Mouse (Mus musculus) myocyte (in vitro differentiated cells): ENCODE results near the gene Gm10392.

Source experiments
- E2F4 ChIP-seq: IDR thresholded peaks from one replicate; pipeline ENCODE4 v1.6.1; 2011; ENCODE audit warnings: mild to moderate bottlenecking, control low read depth, moderate library complexity; ENCODE audit not compliant: insufficient read depth
- MAX ChIP-seq: IDR thresholded peaks from one replicate; pipeline ENCODE4 v1.6.1; 2011; ENCODE audit warnings: low read depth, mild to moderate bottlenecking, control low read depth
- MYOG ChIP-seq, 3 experiments: IDR thresholded peaks; one replicate each; pipeline ENCODE4 v1.6.1; 2011; ENCODE audit warnings: control low read depth in 2 of 3, low read depth in 2 of 3, mild to moderate bottlenecking in 2 of 3; ENCODE audit not compliant: insufficient read length in 2 of 3, control insufficient read depth in 1 of 3, insufficient read depth in 1 of 3
- POLR2A ChIP-seq: IDR thresholded peaks from one replicate; pipeline ENCODE4 v1.6.1; 2011; ENCODE audit warnings: low read depth, mild to moderate bottlenecking, control low read depth, moderate library complexity; ENCODE audit not compliant: insufficient read length
- SRF ChIP-seq: IDR thresholded peaks from one replicate; pipeline ENCODE4 v1.6.1; 2011; ENCODE audit warnings: low read depth; ENCODE audit not compliant: control insufficient read depth, insufficient read length
- TCF12 ChIP-seq: IDR thresholded peaks from one replicate; pipeline ENCODE4 v1.6.1; 2011; ENCODE audit warnings: mild to moderate bottlenecking, control low read depth; ENCODE audit not compliant: poor library complexity, insufficient read depth, severe bottlenecking
- USF1 ChIP-seq: IDR thresholded peaks from one replicate; pipeline ENCODE4 v1.6.1; 2011; ENCODE audit warnings: low read depth, mild to moderate bottlenecking, control low read depth, moderate library complexity

DNA sequence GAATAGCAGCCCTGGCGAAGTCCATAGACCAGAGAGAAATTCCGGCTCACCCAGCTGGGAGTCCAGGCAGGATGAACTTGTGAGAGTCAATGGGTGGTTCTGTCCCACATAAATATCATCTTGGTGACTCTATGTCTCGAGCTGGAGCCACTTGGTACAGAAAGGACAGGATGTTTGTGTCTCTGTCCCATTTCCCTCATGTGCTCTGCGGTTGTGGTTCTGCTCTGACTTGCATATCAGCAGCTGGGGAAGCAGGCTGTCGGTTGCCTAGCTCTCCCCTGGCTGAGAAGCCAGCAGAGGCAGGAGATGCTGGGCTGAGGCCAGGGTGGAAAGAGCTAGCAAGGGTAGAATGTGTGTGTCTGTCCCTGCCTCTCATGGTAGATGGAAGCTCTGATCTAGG is at the start of gene Gm10392:
- no peak for TF ChIP-seq POLR2A
- no peak for TF ChIP-seq SRF
- TF ChIP-seq TCF12: no peak
- no peak for TF ChIP-seq MYOG (IDR thresholded peaks at IDR 0.05; ENCODE audit: control insufficient read depth in 1 of 3, insufficient read depth in 1 of 3, insufficient read length in 2 of 3, low read depth in 2 of 3)
- TF ChIP-seq USF1: no peak
- TF ChIP-seq MAX: no peak
- TF ChIP-seq E2F4: no peak
